Mouse (Mus musculus) thymus, adult 2 months (tissue): Measurements from ENCODE around the gene Wee2. TPM values are rescaled to one million over a fixed set of nuclear protein-coding genes. Genes with fewer than 3 reads are reported as not detected.

Source experiments
- DNase-seq: peaks from one replicate; pipeline ENCODE4 v3.0.0; 2021
- H3K27ac ChIP-seq: fragments of 200-500 bp; 2 replicates; pipeline ENCODE4 v1.5.1; 2012; ENCODE audit warnings: low read length, control low read depth; ENCODE audit not compliant: control insufficient read depth, insufficient read depth
- H3K27me3 ChIP-seq: fragments of 200-500 bp; 2 replicates; pipeline ENCODE4 v1.6.1; 2012; ENCODE audit warnings: mild to moderate bottlenecking, low read length, moderate library complexity, mixed read lengths; ENCODE audit not compliant: control insufficient read depth, insufficient read depth
- H3K36me3 ChIP-seq: fragments of 200-500 bp; 2 replicates; pipeline ENCODE4 v1.6.1; 2012; ENCODE audit warnings: mild to moderate bottlenecking, low read length, moderate library complexity; ENCODE audit not compliant: control insufficient read depth, insufficient read depth
- H3K4me1 ChIP-seq: fragments of 200-500 bp; replicated peaks from 2 replicates; pipeline ENCODE4 v1.6.1; 2012; ENCODE audit warnings: low read length; ENCODE audit not compliant: control insufficient read depth, insufficient read depth
- H3K4me3 ChIP-seq: fragments of 200-500 bp; 2 replicates; pipeline ENCODE4 v1.5.1; 2012; ENCODE audit warnings: mild to moderate bottlenecking, low read length, control low read depth, moderate library complexity; ENCODE audit not compliant: control insufficient read depth, insufficient read depth
- CTCF ChIP-seq: fragments of 200-500 bp; IDR thresholded peaks from 2 replicates; pipeline ENCODE4 v1.5.1; 2012; ENCODE audit warnings: mild to moderate bottlenecking, control low read depth, low read length, moderate library complexity, borderline replicate concordance; ENCODE audit not compliant: control insufficient read depth, poor library complexity, insufficient read depth; ENCODE audit errors: extremely low read depth
- POLR2A ChIP-seq: fragments of 200-500 bp; IDR thresholded peaks from 2 replicates; pipeline ENCODE4 v1.6.1; 2012; ENCODE audit warnings: mild to moderate bottlenecking, low read length, control low read depth, moderate library complexity; ENCODE audit not compliant: control insufficient read depth, poor library complexity, insufficient read depth; ENCODE audit errors: extremely low read depth
- WGBS: fragments of 180-500 bp; shearing (Covaris S2); methylation state at CpG from one replicate; pipeline ENCODE4 v1.1.7; 2018; 5-methylcytosine and 5-hydroxymethylcytosine counted together
- polyA plus RNA-seq: library from polyadenylated mRNA; depleted of rRNA; stranded (reverse); fragments of >200 nt; gene quantifications from 2 replicates; pipeline ENCODE4 v1.2.3, GENCODE M21; 2012

Gene Wee2
- polyA plus RNA-seq, 1 experiment = 0.04 TPM

- H3K4me3 ChIP-seq = no peak overlapping the region
- WGBS = 50% methylated on average over 3 of the region's 3 CpGs
- H3K27ac ChIP-seq = no peak overlapping the region
- no peaks in the 10 kb centered on the region for H3K36me3 ChIP-seq
- DNase-seq = peak; percentile 31
- TF ChIP-seq POLR2A (no peak), CTCF (no peak)
- no peaks in the 10 kb centered on the region for H3K27me3 ChIP-seq
- peaks cover 2% of the 10 kb centered on the region for H3K4me1 ChIP-seq
Observed at GRCm38 (mm10) chr6:40441755-40442154, 2.9 kb downstream of the Wee2 start.

GRCm38 (mm10) chr6:40443281-40443928, 4.5 kb downstream of the Wee2 start:
- no peaks in the 10 kb centered on the region for H3K27me3 ChIP-seq
- no peak for TF ChIP-seq CTCF
- TF ChIP-seq POLR2A = no peak
- WGBS = 40% methylated on average over 10 of the region's 10 CpGs
- H3K36me3 ChIP-seq = no peaks in the 10 kb centered on the region
- H3K27ac ChIP-seq = no peak overlapping the region
- DNase-seq = no peak
- H3K4me3 ChIP-seq = no peak overlapping the region
- peaks cover 2% of the 10 kb centered on the region for H3K4me1 ChIP-seq

GRCm38 (mm10) chr6:40448626-40449025, 9.7 kb downstream of the Wee2 start:
- Histone ChIP-seq H3K27ac (no peak overlapping the region), H3K4me3 (no peak overlapping the region), H3K27me3 (no peaks in the 10 kb centered on the region), H3K4me1 (no peaks in the 10 kb centered on the region), H3K36me3 (no peaks in the 10 kb centered on the region)
- no peak for DNase-seq
- no peak for TF ChIP-seq POLR2A

- TF ChIP-seq POLR2A (no peak), CTCF (no peak)
Observed at GRCm38 (mm10) chr6:40454436-40455041, 15.7 kb downstream of the Wee2 start.

GRCm38 (mm10) chr6:40465710-40466109, 26.8 kb downstream of the Wee2 start:
- DNase-seq = peak; percentile 11
- no peak for TF ChIP-seq POLR2A
- no peak for TF ChIP-seq CTCF
- 60% methylated on average over 6 of the region's 6 CpGs for WGBS
- Histone ChIP-seq H3K27me3 (no peaks in the 10 kb centered on the region), H3K4me3 (no peak overlapping the region), H3K4me1 (no peaks in the 10 kb centered on the region), H3K36me3 (no peaks in the 10 kb centered on the region), H3K27ac (no peak overlapping the region)

More at GRCm38 (mm10) chr6:40454436-40455041, 15.7 kb downstream of the Wee2 start:
- no peaks in the 10 kb centered on the region for H3K36me3 ChIP-seq
- H3K27ac ChIP-seq = no peak overlapping the region
- no peak overlapping the region for H3K4me3 ChIP-seq
- H3K27me3 ChIP-seq = no peaks in the 10 kb centered on the region
- WGBS = 21% methylated on average over 7 of the region's 7 CpGs
- no peak for DNase-seq
- H3K4me1 ChIP-seq = no peaks in the 10 kb centered on the region

- Histone ChIP-seq H3K36me3 (peaks cover 16% of the 10 kb centered on the region), H3K27me3 (no peaks in the 10 kb centered on the region), H3K4me3 (peak within 1 kb of the TSS; percentile 91), H3K27ac (peak within 1 kb of the TSS; percentile 78), H3K4me1 (peaks cover 3% of the 10 kb centered on the region)
- TF ChIP-seq CTCF (peak; percentile 55; the same call in 1 of the 2 replicates), POLR2A (peak; percentile 95)
- peak; percentile 91 for DNase-seq
- under 1% methylated on average over 54 of the region's 54 CpGs for WGBS
Observed at GRCm38 (mm10) chr6:40470916-40471719, 32.2 kb downstream of the Wee2 start, which contains the start of gene Ssbp1. Gene Ssbp1 (plus strand): TSS chr6:40471352.

GRCm38 (mm10) chr6:40471720-40472010, 32.8 kb downstream of the Wee2 start:
- peak overlapping the region; percentile 56 for H3K27ac ChIP-seq
- peaks cover 18% of the 10 kb centered on the region for H3K36me3 ChIP-seq
- no peaks in the 10 kb centered on the region for H3K27me3 ChIP-seq
- H3K4me3 ChIP-seq = peak overlapping the region; percentile 91
- peak; percentile 3 for DNase-seq
- TF ChIP-seq CTCF (no peak), POLR2A (no peak)
- 0% methylated on average over 7 of the region's 7 CpGs for WGBS
- peaks cover 3% of the 10 kb centered on the region for H3K4me1 ChIP-seq
